Mouse (Mus musculus): ENCODE results near the gene Olfr173. TPM values are rescaled to one million over a fixed set of nuclear protein-coding genes. Genes with fewer than 3 reads are reported as not detected.

Olfr173 gene
- 0.13 TPM in 1 of 2 replicates, not detected in the other for polyA plus RNA-seq (2015; fragmentation: Nextera tagmentation; extraction: Ambion mirVana)

DNA sequence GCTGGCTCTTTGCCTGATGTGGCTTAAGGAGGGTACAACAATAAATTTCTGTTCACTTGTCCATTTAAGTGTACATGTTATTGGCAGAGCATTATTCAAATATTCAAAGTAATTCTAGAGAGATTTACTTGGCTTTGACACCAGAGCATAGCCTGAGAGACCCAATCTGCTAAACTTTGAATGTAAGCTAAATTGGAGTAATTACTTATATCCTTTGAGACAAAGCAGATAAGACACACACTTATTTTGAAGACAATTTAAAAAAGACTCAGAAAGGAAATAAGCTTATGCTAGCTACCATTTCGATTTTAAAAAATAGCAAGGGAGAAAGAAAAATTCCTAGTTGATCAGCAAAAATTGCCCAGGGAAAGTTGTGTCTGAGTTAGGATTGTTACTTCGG lies at the start of gene Olfr173:
Gene Olfr173 (minus strand): TSS at position 101 of the 400 bp plus-strand sequence.
- Histone ChIP-seq H3K36me3 (no peaks in the 10 kb centered on the region), H3K4me2 (replicated peaks) (no peak within 1 kb of the TSS), H3K27ac (replicated peaks) (no peak within 1 kb of the TSS), H3K4me3 (replicated peaks) (no peak within 1 kb of the TSS), H3K9ac (no peak within 1 kb of the TSS), H3K4me1 (no peaks in the 10 kb centered on the region), H3K27me3 (no peaks in the 10 kb centered on the region), H3K9me3 (replicated peaks) (no peaks in the 10 kb centered on the region)
- 74% methylated on average over 2 of the region's 2 CpGs for WGBS
- ATAC-seq (ENCODE audit: insufficient number of reproducible peaks, low FRiP score, low TSS enrichment, low read depth) = no peak

GRCm38 (mm10) chr16:58826732-58827319 lies 26.8 kb upstream of the Olfr173 start, which contains the start of gene Olfr175-ps1:
Gene Olfr175-ps1 (minus strand): TSS chr16:58826782.
- H3K4me3 ChIP-seq (replicated peaks) = no peak within 1 kb of the TSS
- WGBS = 83% methylated on average over 1 of the region's 1 CpGs
- H3K4me2 ChIP-seq (replicated peaks) = no peak within 1 kb of the TSS
- H3K27ac ChIP-seq (replicated peaks) = no peak within 1 kb of the TSS
- H3K36me3 ChIP-seq = no peaks in the 10 kb centered on the region
- ATAC-seq (ENCODE audit: insufficient number of reproducible peaks, low FRiP score, low TSS enrichment, low read depth) = no peak
- H3K4me1 ChIP-seq = no peaks in the 10 kb centered on the region
- no peaks in the 10 kb centered on the region for H3K27me3 ChIP-seq
- no peak within 1 kb of the TSS for H3K9ac ChIP-seq
- H3K9me3 ChIP-seq (replicated peaks) = no peaks in the 10 kb centered on the region

- no peak for ATAC-seq (ENCODE audit: insufficient number of reproducible peaks, low FRiP score, low TSS enrichment, low read depth)
- Histone ChIP-seq H3K36me3 (no peaks in the 10 kb centered on the region), H3K27ac (replicated peaks) (no peak within 1 kb of the TSS), H3K9ac (no peak within 1 kb of the TSS), H3K4me1 (no peaks in the 10 kb centered on the region), H3K4me3 (replicated peaks) (no peak within 1 kb of the TSS), H3K4me2 (replicated peaks) (no peak within 1 kb of the TSS), H3K27me3 (no peaks in the 10 kb centered on the region), H3K9me3 (replicated peaks) (no peaks in the 10 kb centered on the region)
- 76% methylated on average over 1 of the region's 1 CpGs for WGBS
Measured at GRCm38 (mm10) chr16:58763076-58763475, 37.0 kb downstream of the Olfr173 start, which contains the start of gene Olfr172. Gene Olfr172 (minus strand): TSS chr16:58763176.

GRCm38 (mm10) chr16:58756191-58756590 lies 43.9 kb downstream of the Olfr173 start:
- ATAC-seq (ENCODE audit: insufficient number of reproducible peaks, low FRiP score, low TSS enrichment, low read depth) = no peak

GRCm38 (mm10) chr16:58751314-58751713 lies 48.8 kb downstream of the Olfr173 start:
- WGBS = 17% methylated on average over 1 of the region's 1 CpGs
- Histone ChIP-seq H3K4me1 (no peaks in the 10 kb centered on the region), H3K4me2 (replicated peaks) (no peak overlapping the region), H3K4me3 (replicated peaks) (no peak overlapping the region), H3K36me3 (no peaks in the 10 kb centered on the region), H3K27me3 (no peaks in the 10 kb centered on the region), H3K27ac (replicated peaks) (no peak overlapping the region), H3K9ac (no peak overlapping the region), H3K9me3 (replicated peaks) (no peaks in the 10 kb centered on the region)
- ATAC-seq (ENCODE audit: insufficient number of reproducible peaks, low FRiP score, low TSS enrichment, low read depth) = no peak

More at GRCm38 (mm10) chr16:58756191-58756590, 43.9 kb downstream of the Olfr173 start:
- H3K36me3 ChIP-seq = no peaks in the 10 kb centered on the region
- no peak overlapping the region for H3K27ac ChIP-seq (replicated peaks)
- H3K4me2 ChIP-seq (replicated peaks) = no peak overlapping the region
- no peaks in the 10 kb centered on the region for H3K27me3 ChIP-seq
- H3K4me3 ChIP-seq (replicated peaks) = no peak overlapping the region
- H3K4me1 ChIP-seq = no peaks in the 10 kb centered on the region
- no peak overlapping the region for H3K9ac ChIP-seq
- no peaks in the 10 kb centered on the region for H3K9me3 ChIP-seq (replicated peaks)

DNA sequence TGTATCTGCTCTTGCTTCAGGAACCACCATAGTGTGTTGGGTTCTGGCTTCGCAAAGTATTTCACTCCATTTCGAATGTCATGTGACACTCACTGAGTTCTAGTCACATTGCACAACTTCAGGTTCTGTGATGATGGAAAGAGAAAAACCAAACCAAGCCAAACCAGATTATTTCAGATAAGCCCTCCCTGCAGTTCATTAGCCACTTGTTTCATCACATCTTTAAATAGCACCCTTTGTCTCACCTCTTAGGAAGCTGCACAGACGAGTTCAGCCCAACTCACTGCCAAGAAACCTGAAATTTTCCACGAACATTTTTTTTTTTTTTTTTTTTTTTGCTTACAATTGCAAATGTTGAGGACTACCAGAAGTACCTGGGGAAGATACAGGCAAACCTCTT lies 53.4 kb downstream of the Olfr173 start:
- H3K4me2 ChIP-seq (replicated peaks) = no peak overlapping the region
- no peaks in the 10 kb centered on the region for H3K4me1 ChIP-seq
- WGBS = 55% methylated on average over 4 of the region's 4 CpGs
- no peak overlapping the region; the same call in 1 of the 2 replicates for H3K27ac ChIP-seq (replicated peaks)
- no peaks in the 10 kb centered on the region for H3K9me3 ChIP-seq (replicated peaks)
- no peak overlapping the region for H3K9ac ChIP-seq
- ATAC-seq (ENCODE audit: insufficient number of reproducible peaks, low FRiP score, low TSS enrichment, low read depth) = no peak
- H3K36me3 ChIP-seq = no peaks in the 10 kb centered on the region
- H3K27me3 ChIP-seq = no peaks in the 10 kb centered on the region
- H3K4me3 ChIP-seq (replicated peaks) = no peak overlapping the region

Small RNA genes within 50 kb of the gene (microRNA-seq; reads per million reads assigned to microRNA genes)
- not detected for gene Gm27564 (ENCODE audit: borderline number of aligned reads)

Other genes starting within 250 kb of the Olfr173 start
- not detected in 2 replicates for gene Gm813, start 183.3 kb downstream of the Olfr173 start, polyA plus RNA-seq (2015; fragmentation: Nextera tagmentation; extraction: Ambion mirVana)
- gene E330017A01Rik, start 161.5 kb downstream of the Olfr173 start, polyA plus RNA-seq (2015; fragmentation: Nextera tagmentation; extraction: Ambion mirVana) = not detected in 2 replicates
- gene Cpox, start 130.0 kb downstream of the Olfr173 start, polyA plus RNA-seq (2015; fragmentation: Nextera tagmentation; extraction: Ambion mirVana) = 27.1 and 28.9 TPM in 2 replicates
- 0.19 TPM in 1 of 2 replicates, not detected in the other for gene Gpr15, start 81.2 kb downstream of the Olfr173 start, polyA plus RNA-seq (2015; fragmentation: Nextera tagmentation; extraction: Ambion mirVana)
- 128 and 131 TPM in 2 replicates for gene Cldnd1, start 72.4 kb downstream of the Olfr173 start, polyA plus RNA-seq (2015; fragmentation: Nextera tagmentation; extraction: Ambion mirVana)
- not detected in 2 replicates for gene Olfr172, start 37.1 kb downstream of the Olfr173 start, polyA plus RNA-seq (2015; fragmentation: Nextera tagmentation; extraction: Ambion mirVana)
- not detected in 2 replicates for gene Olfr175-ps1, start 26.5 kb upstream of the Olfr173 start, polyA plus RNA-seq (2015; fragmentation: Nextera tagmentation; extraction: Ambion mirVana)
- gene Olfr177, start 74.5 kb upstream of the Olfr173 start, polyA plus RNA-seq (2015; fragmentation: Nextera tagmentation; extraction: Ambion mirVana) = not detected in 2 replicates
- gene Olfr178, start 91.8 kb upstream of the Olfr173 start, polyA plus RNA-seq (2015; fragmentation: Nextera tagmentation; extraction: Ambion mirVana) = not detected in 2 replicates
- gene Olfr181, start 128.5 kb upstream of the Olfr173 start, polyA plus RNA-seq (2015; fragmentation: Nextera tagmentation; extraction: Ambion mirVana) = not detected in 2 replicates
- not detected in 2 replicates for gene Olfr180, start 129.1 kb upstream of the Olfr173 start, polyA plus RNA-seq (2015; fragmentation: Nextera tagmentation; extraction: Ambion mirVana)
- not detected in 2 replicates for gene Olfr183, start 195.1 kb upstream of the Olfr173 start, polyA plus RNA-seq (2015; fragmentation: Nextera tagmentation; extraction: Ambion mirVana)
- 0.16 TPM in 1 of 2 replicates, not detected in the other for gene Olfr186, start 230.0 kb upstream of the Olfr173 start, polyA plus RNA-seq (2015; fragmentation: Nextera tagmentation; extraction: Ambion mirVana)
- gene Olfr187, start 239.5 kb upstream of the Olfr173 start, polyA plus RNA-seq (2015; fragmentation: Nextera tagmentation; extraction: Ambion mirVana) = not detected in 2 replicates

Data from embryonic facial prominence, embryonic 15.5 days (tissue).